ENCODE assay signal across 9 mouse cellular contexts in genomic region chr6:34230768-34231381, GRCm38 (mm10). TPM values are rescaled to one million over a fixed set of nuclear protein-coding genes. Genes with fewer than 3 reads are reported as not detected.
A peak's percentile ranks its signal among the peaks of the same experiment; 100 is the strongest.
DNase-seq lines count a peak whose midpoint lies in the region; ATAC-seq lines count a peak whose summit lies in the region.
"Had no signal": no experiment of that assay in that cellular context is flagged by ENCODE, and none has a peak within 500 bp of the region (broad histone marks: within the 10 kb centered on the region; RNA-seq: fewer than 3 reads in every experiment).

No protein-coding gene starts in this region.

- H3K4me3 ChIP-seq in hindbrain, embryonic 10.5 days, result no peak overlapping the region
- no peak overlapping the region for H3K4me3 ChIP-seq in hindbrain, embryonic 12.5 days

- ATAC-seq in hindbrain, embryonic 12.5 days (ENCODE audit: low FRiP score), result no peak

- H3K27ac ChIP-seq in hindbrain, embryonic 10.5 days, result no peak overlapping the region
- H3K27ac ChIP-seq in hindbrain, embryonic 12.5 days, result no peak overlapping the region

- intact Hi-C loops in heart, postnatal 10 days (cut with DNase I), result loop anchor here (2.0 kb wide), 1 partner anchor 38 kb away; no protein-coding TSS in a partner anchor

- 49% methylated on average over 13 of the region's 13 CpGs for WGBS in hindbrain, embryonic 10.5 days
- WGBS in hindbrain, embryonic 12.5 days, result 47% methylated on average over 13 of the region's 13 CpGs

- H3K36me3 ChIP-seq in hindbrain, embryonic 10.5 days, result no peaks in the 10 kb centered on the region
- H3K36me3 ChIP-seq in hindbrain, embryonic 12.5 days, result no peaks in the 10 kb centered on the region

- H3K4me1 ChIP-seq in hindbrain, embryonic 10.5 days (replicated peaks), result peaks cover 20% of the 10 kb centered on the region; the same call in 1 of the 2 replicates
- H3K4me1 ChIP-seq in hindbrain, embryonic 12.5 days, result peaks cover 3% of the 10 kb centered on the region; the same call in 1 of the 2 replicates

- H3K27me3 ChIP-seq in hindbrain, embryonic 10.5 days (ENCODE audit: insufficient read depth, poor library complexity, severe bottlenecking), result 0 out of 2 replicates have a peak, but pooled peaks cover 4% of the 10 kb centered on the region
- H3K27me3 ChIP-seq in hindbrain, embryonic 12.5 days, result no peaks in the 10 kb centered on the region

- no peak overlapping the region for H3K4me2 ChIP-seq in hindbrain, embryonic 12.5 days (replicated peaks)

- H3K9ac ChIP-seq in hindbrain, embryonic 12.5 days, result no peak overlapping the region

- peak; percentile 36 for DNase-seq in hindbrain, embryonic 10.5 days (ENCODE audit: low spot score)
- DNase-seq in MN1 (ENCODE audit: low spot score), result peak; percentile 63
- peak; percentile 78 to 84 for DNase-seq in cerebellum, postnatal 10 days
- peak; percentile 53 to 80 for DNase-seq in heart, postnatal 10 days
- DNase-seq in layer of hippocampus, adult 8-10 months (ENCODE audit: low spot score in 2 of 2), result peak; percentile 14 to 48
- DNase-seq in lung, postnatal 36 days, result peak; percentile 70
- DNase-seq in thymus, postnatal 0 days (ENCODE audit: low spot score), result peak; percentile 68

- no peaks in the 10 kb centered on the region for H3K9me3 ChIP-seq in hindbrain, embryonic 10.5 days
- no peaks in the 10 kb centered on the region for H3K9me3 ChIP-seq in hindbrain, embryonic 12.5 days (replicated peaks)
- H3K9me3 ChIP-seq: megakaryocyte, embryonic 14.5 days had no signal

RNA-seq across cellular contexts. Expression of gene Slc35b4, which starts 54.0 kb away (rescaled TPM):
- 41.3 and 43.2 TPM in 2 replicates for polyA plus RNA-seq in hindbrain, embryonic 10.5 days (2016; fragmentation: Nextera tagmentation; extraction: Ambion mirVana)
- polyA plus RNA-seq in hindbrain, embryonic 12.5 days (2016; fragmentation: Nextera tagmentation; extraction: Ambion mirVana), result 42.9 and 44.6 TPM in 2 replicates
- total RNA-seq in heart, postnatal 10 days (2021), result 10 to 100 TPM; 12.1 to 15.1 TPM
- 10 to 100 TPM; 58.5 to 67.9 (median 66.1) TPM for total RNA-seq in layer of hippocampus, adult 8-10 months (2022)
- polyA plus RNA-seq in thymus, postnatal 0 days (2015; fragmentation: Nextera tagmentation; extraction: Ambion mirVana), result 77.9 and 88.7 TPM in 2 replicates

Comparison
In these comparisons a context has a peak if more than half of its experiments do, and no peak if none do; other contexts are left out.
1. DNase-seq: peak in every context shown above with its lines; median percentile 81 in cerebellum, postnatal 10 days; 70 in lung, postnatal 36 days; 68 in thymus, postnatal 0 days; 66 in heart, postnatal 10 days; 63 in MN1; 36 in hindbrain, embryonic 10.5 days; 31 in layer of hippocampus, adult 8-10 months.